Mouse (Mus musculus): Measurements from ENCODE around the gene Arhgef9.

GRCm38 (mm10) chrX:95238896-95239295 lies 42.2 kb upstream of the Arhgef9 start:
- TF ChIP-seq CTCF (conservative IDR thresholded peaks at IDR 0.05; ENCODE audit: insufficient read depth, insufficient read length, low read depth, low read length): no peak
- TF ChIP-seq POLR2A (IDR thresholded peaks at IDR 0.05; ENCODE audit: low read depth, low read length): no peak

All from kidney, adult 2 months (tissue).